Mouse (Mus musculus) thymus, adult 18-20 months (tissue): Measurements from ENCODE around the gene Vwa7.
"Not testable (repeated sequence)": the region's sequence is repeated elsewhere in the genome, so short reads cannot be mapped to it uniquely, and the experiment has no call there.

Source experiments
- DNase-seq, 2 experiments: peaks; one replicate each; pipeline ENCODE4 v3.0.0; 2022; ENCODE audit warnings: mixed read lengths in 2 of 2

Vwa7 gene

GRCm38 (mm10) chr17:35016376-35016775 lies at the start of gene Vwa7:
Gene Vwa7, plus strand, starts transcription at chr17:35016579.
- DNase-seq: no peak

GRCm38 (mm10) chr17:34969822-34970221 lies 46.6 kb upstream of the Vwa7 start, which contains the start of gene Gm20481:
Gene Gm20481, plus strand, starts transcription at chr17:34969912.
- DNase-seq: not testable (repeated sequence)

GRCm38 (mm10) chr17:34970850-34971249 lies 45.5 kb upstream of the Vwa7 start:
- not testable (repeated sequence) for DNase-seq

GRCm38 (mm10) chr17:34971694-34972068 lies 44.7 kb upstream of the Vwa7 start:
- not testable (repeated sequence) for DNase-seq

- peak; percentile 50 to 65 for DNase-seq
Measured at GRCm38 (mm10) chr17:34972069-34972749, 44.2 kb upstream of the Vwa7 start, which contains the start of the genes Hspa1a and Hspa1l. Gene Hspa1a, minus strand, starts transcription at chr17:34972156. Gene Hspa1l, plus strand, starts transcription at chr17:34972703.

GRCm38 (mm10) chr17:34975581-34976492 lies 40.5 kb upstream of the Vwa7 start:
- no peak for DNase-seq

- no peak for DNase-seq
Measured at GRCm38 (mm10) chr17:34977000-34977399, 39.4 kb upstream of the Vwa7 start.

- no peak for DNase-seq
Measured at GRCm38 (mm10) chr17:34978239-34978638, 38.1 kb upstream of the Vwa7 start.

- DNase-seq: no peak
Measured at GRCm38 (mm10) chr17:34979631-34980030, 36.7 kb upstream of the Vwa7 start.

GRCm38 (mm10) chr17:34980655-34981054 lies 35.7 kb upstream of the Vwa7 start:
- no peak for DNase-seq

- peak; percentile 84 to 90 for DNase-seq
Measured at GRCm38 (mm10) chr17:34981690-34982180, 34.6 kb upstream of the Vwa7 start, which contains the start of gene Lsm2. Gene Lsm2, plus strand, starts transcription at chr17:34981862.

GRCm38 (mm10) chr17:34982328-34982727 lies 34.1 kb upstream of the Vwa7 start:
- no peak for DNase-seq

- no peak for DNase-seq
Measured at GRCm38 (mm10) chr17:34984218-34984617, 32.2 kb upstream of the Vwa7 start.

GRCm38 (mm10) chr17:34994751-34995150 lies 21.6 kb upstream of the Vwa7 start:
- DNase-seq: no peak

GRCm38 (mm10) chr17:34995192-34995591 lies 21.2 kb upstream of the Vwa7 start:
- DNase-seq: not testable (repeated sequence)

- not testable (repeated sequence) for DNase-seq
Measured at GRCm38 (mm10) chr17:34995927-34996326, 20.5 kb upstream of the Vwa7 start.

- DNase-seq: no peak
Measured at GRCm38 (mm10) chr17:34996411-34997141, 19.8 kb upstream of the Vwa7 start.

- no peak for DNase-seq
Measured at GRCm38 (mm10) chr17:34997142-34997483, 19.3 kb upstream of the Vwa7 start.

- DNase-seq: no peak
Measured at GRCm38 (mm10) chr17:34998526-34999430, 17.6 kb upstream of the Vwa7 start.

- not testable (repeated sequence) for DNase-seq
Measured at GRCm38 (mm10) chr17:34999871-35000716, 16.3 kb upstream of the Vwa7 start.
